8 mouse cellular contexts compared by ENCODE assay signal in the genomic region with DNA sequence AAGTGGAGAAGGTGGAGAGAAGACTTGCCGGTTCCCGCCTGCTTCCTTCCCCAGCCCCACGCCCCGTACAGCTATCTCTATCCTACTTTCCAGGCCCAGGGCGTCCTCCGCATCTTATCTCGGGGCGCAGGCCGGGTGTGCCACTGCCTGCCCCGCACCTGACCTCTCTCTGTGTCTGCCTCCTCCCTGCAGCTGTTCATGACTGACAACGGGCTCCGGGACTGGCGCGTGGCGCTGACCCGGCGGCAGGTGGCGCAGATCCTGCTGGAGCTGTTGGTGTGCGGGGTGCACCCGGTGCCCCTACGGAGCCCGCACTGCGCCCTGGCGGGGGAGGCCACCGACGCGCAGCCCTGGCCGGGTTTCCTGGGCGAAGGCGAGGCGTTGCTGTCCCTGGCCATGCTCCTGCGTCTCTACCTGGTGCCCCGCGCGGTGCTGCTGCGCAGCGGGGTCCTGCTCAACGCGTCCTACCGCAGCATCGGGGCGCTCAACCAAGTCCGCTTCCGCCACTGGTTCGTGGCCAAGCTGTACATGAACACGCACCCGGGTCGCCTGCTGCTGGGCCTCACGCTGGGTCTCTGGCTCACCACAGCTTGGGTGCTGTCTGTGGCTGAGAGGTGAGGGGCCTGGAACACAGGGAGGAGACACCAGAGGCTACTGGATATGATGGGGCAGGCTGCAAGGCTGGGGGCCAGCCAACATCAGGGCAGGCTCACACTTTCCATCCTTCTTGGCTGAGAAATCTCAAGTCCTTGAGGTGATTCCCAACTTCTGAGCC. TPM values are rescaled to one million over a fixed set of nuclear protein-coding genes. Genes with fewer than 3 reads are reported as not detected.
A peak's percentile ranks its signal among the peaks of the same experiment; 100 is the strongest.
DNase-seq lines count a peak whose midpoint lies in the region.

No protein-coding gene starts in this region.

- peak overlapping the region; percentile 53 for H3K4me3 ChIP-seq in midbrain, embryonic 10.5 days

- peak; percentile 24 for DNase-seq in ovary, postnatal 10 days (ENCODE audit: low spot score)
- DNase-seq in ovary, adult 18-20 months (ENCODE audit: low spot score): no peak
- DNase-seq in cerebellum, postnatal 25 days: peak; percentile 60 to 72
- DNase-seq in gastrocnemius, postnatal 25 days: peak; percentile 37
- DNase-seq in kidney, postnatal 4 days: peak; percentile 58 to 68
- peak; percentile 62 for DNase-seq in midbrain, embryonic 10.5 days (ENCODE audit: low spot score)
- peak; percentile 65 for DNase-seq in testis, postnatal 14 days (ENCODE audit: low spot score)
- no peak for DNase-seq in layer of hippocampus, postnatal 25 days (ENCODE audit: extremely low spot score in 1 of 2, low spot score in 1 of 2)

- 8% methylated on average over 49 of the region's 49 CpGs for WGBS in midbrain, embryonic 10.5 days

- H3K9me3 ChIP-seq in midbrain, embryonic 10.5 days (replicated peaks): no peaks in the 10 kb centered on the region

- peak overlapping the region; percentile 77 for H3K27ac ChIP-seq in midbrain, embryonic 10.5 days (replicated peaks)

- H3K27me3 ChIP-seq in midbrain, embryonic 10.5 days (ENCODE audit: low read depth, poor library complexity, severe bottlenecking): peaks cover 29% of the 10 kb centered on the region

- no peaks in the 10 kb centered on the region for H3K36me3 ChIP-seq in midbrain, embryonic 10.5 days

- peaks cover 21% of the 10 kb centered on the region for H3K4me1 ChIP-seq in midbrain, embryonic 10.5 days

RNA-seq across cellular contexts. Expression of gene Kcnn4, which starts 7.2 kb away (rescaled TPM):
- under 1 TPM; 0.13 to 0.70 TPM for total RNA-seq in gastrocnemius, postnatal 25 days (2021)
- 3.3 and 4.0 TPM in 2 replicates for polyA plus RNA-seq in midbrain, embryonic 10.5 days (2016; fragmentation: Nextera tagmentation; extraction: Ambion mirVana)
- total RNA-seq in layer of hippocampus, postnatal 25 days (2021): under 1 TPM; 0.27 to 0.47 TPM

RNA-seq across cellular contexts. Expression of gene Smg9, which starts 22.1 kb away (rescaled TPM):
- total RNA-seq in gastrocnemius, postnatal 25 days (2021): 10 to 100 TPM in 1 of 2 experiments, 1 to 10 TPM in 1; 8.2 to 11.0 TPM
- 29.0 and 34.1 TPM in 2 replicates for polyA plus RNA-seq in midbrain, embryonic 10.5 days (2016; fragmentation: Nextera tagmentation; extraction: Ambion mirVana)
- total RNA-seq in layer of hippocampus, postnatal 25 days (2021): 10 to 100 TPM; 32.9 to 37.9 TPM

RNA-seq across cellular contexts. Expression of gene Lypd5, which starts 28.3 kb away (rescaled TPM):
- total RNA-seq in gastrocnemius, postnatal 25 days (2021): not detected
- polyA plus RNA-seq in midbrain, embryonic 10.5 days (2016; fragmentation: Nextera tagmentation; extraction: Ambion mirVana): not detected in 2 replicates
- not detected for total RNA-seq in layer of hippocampus, postnatal 25 days (2021)

RNA-seq across cellular contexts. Expression of gene Tescl, which starts 43.5 kb away (rescaled TPM):
- not detected for total RNA-seq in gastrocnemius, postnatal 25 days (2021)
- 0.14 and 0.26 TPM in 2 replicates for polyA plus RNA-seq in midbrain, embryonic 10.5 days (2016; fragmentation: Nextera tagmentation; extraction: Ambion mirVana)
- total RNA-seq in layer of hippocampus, postnatal 25 days (2021): not detected

Comparison
In these comparisons a context has a peak if more than half of its experiments do, and no peak if none do; other contexts are left out.
1. DNase-seq: peak in ovary, postnatal 10 days (single experiment), cerebellum, postnatal 25 days (2 of 2), gastrocnemius, postnatal 25 days (single experiment), kidney, postnatal 4 days (2 of 2), midbrain, embryonic 10.5 days (single experiment) and testis, postnatal 14 days (single experiment); none in ovary, adult 18-20 months (single experiment) and layer of hippocampus, postnatal 25 days (0 of 2).